Mouse (Mus musculus): ENCODE data around the gene Ugt2b36. TPM values are rescaled to one million over a fixed set of nuclear protein-coding genes. Genes with fewer than 3 reads are reported as not detected.
"Not testable (repeated sequence)": the region's sequence is repeated elsewhere in the genome, so short reads cannot be mapped to it uniquely, and the experiment has no call there.

Ugt2b36 gene
- polyA plus RNA-seq (2014; fragmentation: Nextera tagmentation; extraction: Ambion mirVana), result not detected in 2 replicates

- no peak for DNase-seq (ENCODE audit: low spot score)
- ATAC-seq (replicated peaks; ENCODE audit: insufficient number of reproducible peaks, low FRiP score, low TSS enrichment, low read depth), result no peak
- Histone ChIP-seq H3K9ac (replicated peaks; ENCODE audit: low read length) (no peak within 1 kb of the TSS), H3K4me3 (ENCODE audit: low read depth, low read length) (no peak within 1 kb of the TSS), H3K36me3 (replicated peaks; ENCODE audit: control insufficient read depth, insufficient read depth, low read depth, low read length) (no peaks in the 10 kb centered on the region), H3K27me3 (ENCODE audit: control insufficient read depth, insufficient read depth, low read length) (no peaks in the 10 kb centered on the region), H3K27ac (replicated peaks; ENCODE audit: low read depth, low read length) (no peak within 1 kb of the TSS), H3K4me1 (ENCODE audit: control insufficient read depth, insufficient read depth, low read length) (no peaks in the 10 kb centered on the region), H3K4me2 (ENCODE audit: low read depth, low read length) (no peak within 1 kb of the TSS), H3K9me3 (replicated peaks; ENCODE audit: control insufficient read depth, low read length) (no peaks in the 10 kb centered on the region)
- 87% methylated on average over 1 of the region's 1 CpGs for WGBS
These were observed at the start of gene Ugt2b36 for GRCm38 (mm10) chr5:87092346-87093027. TSS of gene Ugt2b36 (minus strand) at chr5:87092555.

DNA sequence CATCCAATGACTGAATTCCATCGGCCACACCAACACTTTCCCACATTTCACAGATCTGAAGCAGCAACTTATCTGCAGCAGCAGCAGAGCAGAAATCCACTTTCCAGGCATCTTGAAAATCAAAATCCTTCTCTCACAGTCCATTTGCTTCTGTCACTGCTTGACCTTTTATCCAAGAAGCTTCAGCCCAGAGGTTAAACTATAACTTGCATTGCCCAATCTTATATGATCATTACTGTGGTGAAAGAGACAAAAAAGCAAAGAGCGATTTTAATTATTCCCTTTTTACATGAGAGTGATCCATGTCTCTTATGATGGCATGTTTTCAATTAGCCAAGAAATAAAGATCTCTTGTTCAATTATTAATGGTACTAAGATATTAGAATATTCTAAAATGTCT is 47.8 kb upstream of the Ugt2b36 start, which contains the start of gene Ugt2b5:
TSS of gene Ugt2b5 (minus strand) at position 123 of the 400 bp plus-strand sequence.
- H3K4me2 ChIP-seq (ENCODE audit: low read depth, low read length); H3K27ac ChIP-seq (replicated peaks; ENCODE audit: low read depth, low read length); H3K27me3 ChIP-seq (ENCODE audit: control insufficient read depth, insufficient read depth, low read length); H3K36me3 ChIP-seq (replicated peaks; ENCODE audit: control insufficient read depth, insufficient read depth, low read depth, low read length); H3K4me1 ChIP-seq (ENCODE audit: control insufficient read depth, insufficient read depth, low read length); H3K9me3 ChIP-seq (replicated peaks; ENCODE audit: control insufficient read depth, low read length); DNase-seq (ENCODE audit: low spot score); H3K4me3 ChIP-seq (ENCODE audit: low read depth, low read length); H3K9ac ChIP-seq (replicated peaks; ENCODE audit: low read length); ATAC-seq (replicated peaks; ENCODE audit: insufficient number of reproducible peaks, low FRiP score, low TSS enrichment, low read depth): not testable (repeated sequence)
- WGBS, result 100% methylated on average over 1 of the region's 2 CpGs

GRCm38 (mm10) chr5:87103697-87104096 is 11.3 kb upstream of the Ugt2b36 start:
- not testable (repeated sequence) for ATAC-seq (replicated peaks; ENCODE audit: insufficient number of reproducible peaks, low FRiP score, low TSS enrichment, low read depth); H3K9ac ChIP-seq (replicated peaks; ENCODE audit: low read length); H3K4me1 ChIP-seq (ENCODE audit: control insufficient read depth, insufficient read depth, low read length); H3K4me3 ChIP-seq (ENCODE audit: low read depth, low read length); H3K9me3 ChIP-seq (replicated peaks; ENCODE audit: control insufficient read depth, low read length); H3K4me2 ChIP-seq (ENCODE audit: low read depth, low read length); H3K27me3 ChIP-seq (ENCODE audit: control insufficient read depth, insufficient read depth, low read length); H3K27ac ChIP-seq (replicated peaks; ENCODE audit: low read depth, low read length); H3K36me3 ChIP-seq (replicated peaks; ENCODE audit: control insufficient read depth, insufficient read depth, low read depth, low read length); DNase-seq (ENCODE audit: low spot score)
- 91% methylated on average over 1 of the region's 1 CpGs for WGBS

DNA sequence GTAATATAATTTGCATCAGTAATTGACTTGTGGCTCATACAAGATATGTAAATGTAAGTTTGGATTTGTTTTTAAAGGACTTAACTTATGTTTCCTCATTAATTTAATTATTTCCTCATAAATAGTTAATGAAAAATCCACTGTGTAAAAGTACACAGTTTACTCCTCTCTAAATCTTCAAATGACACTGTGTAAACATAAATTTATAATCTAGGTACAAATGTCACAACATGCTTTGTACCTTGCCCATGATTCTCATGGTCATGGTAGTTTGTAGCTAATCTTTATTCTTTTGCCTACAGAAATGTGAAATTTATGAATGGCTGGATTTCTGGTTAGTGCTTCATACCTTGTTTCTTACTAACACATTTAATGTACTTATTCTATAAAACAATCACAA is 1.2 kb downstream of the Ugt2b36 start:
- no peak for DNase-seq (ENCODE audit: low spot score)
- H3K4me2 ChIP-seq (ENCODE audit: low read depth, low read length), result no peak overlapping the region
- no peak overlapping the region for H3K4me3 ChIP-seq (ENCODE audit: low read depth, low read length)
- no peak overlapping the region for H3K27ac ChIP-seq (replicated peaks; ENCODE audit: low read depth, low read length)
- H3K9ac ChIP-seq (replicated peaks; ENCODE audit: low read length), result no peak overlapping the region
- no peaks in the 10 kb centered on the region for H3K27me3 ChIP-seq (ENCODE audit: control insufficient read depth, insufficient read depth, low read length)
- H3K4me1 ChIP-seq (ENCODE audit: control insufficient read depth, insufficient read depth, low read length), result no peaks in the 10 kb centered on the region
- ATAC-seq (replicated peaks; ENCODE audit: insufficient number of reproducible peaks, low FRiP score, low TSS enrichment, low read depth), result no peak
- H3K9me3 ChIP-seq (replicated peaks; ENCODE audit: control insufficient read depth, low read length), result no peaks in the 10 kb centered on the region
- H3K36me3 ChIP-seq (replicated peaks; ENCODE audit: control insufficient read depth, insufficient read depth, low read depth, low read length), result no peaks in the 10 kb centered on the region

DNA sequence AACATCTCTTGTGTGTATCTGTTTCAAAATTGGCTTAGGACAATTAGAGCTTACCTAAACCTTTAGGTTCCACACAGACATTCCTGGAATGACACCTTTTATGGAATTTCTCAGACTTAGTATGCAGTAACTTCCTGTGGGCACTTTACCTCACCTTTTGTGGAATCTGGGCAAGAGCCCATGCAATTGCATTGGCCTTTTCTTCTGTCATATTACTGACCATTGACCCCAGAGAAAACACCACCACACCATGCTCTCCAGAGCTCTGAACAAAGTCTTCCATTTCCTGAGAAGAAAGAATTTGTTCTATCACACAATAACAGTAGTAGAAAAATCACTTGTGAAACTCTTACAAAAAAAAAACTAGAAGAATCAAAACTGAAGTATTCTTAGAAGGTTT is 3.1 kb downstream of the Ugt2b36 start:
- DNase-seq (ENCODE audit: low spot score) (no peak), ATAC-seq (replicated peaks; ENCODE audit: insufficient number of reproducible peaks, low FRiP score, low TSS enrichment, low read depth) (no peak)
- Histone ChIP-seq H3K36me3 (replicated peaks; ENCODE audit: control insufficient read depth, insufficient read depth, low read depth, low read length) (no peaks in the 10 kb centered on the region), H3K27me3 (ENCODE audit: control insufficient read depth, insufficient read depth, low read length) (no peaks in the 10 kb centered on the region), H3K27ac (replicated peaks; ENCODE audit: low read depth, low read length) (no peak overlapping the region), H3K9me3 (replicated peaks; ENCODE audit: control insufficient read depth, low read length) (no peaks in the 10 kb centered on the region), H3K4me2 (ENCODE audit: low read depth, low read length) (no peak overlapping the region), H3K4me1 (ENCODE audit: control insufficient read depth, insufficient read depth, low read length) (no peaks in the 10 kb centered on the region), H3K4me3 (ENCODE audit: low read depth, low read length) (no peak overlapping the region), H3K9ac (replicated peaks; ENCODE audit: low read length) (no peak overlapping the region)

DNA sequence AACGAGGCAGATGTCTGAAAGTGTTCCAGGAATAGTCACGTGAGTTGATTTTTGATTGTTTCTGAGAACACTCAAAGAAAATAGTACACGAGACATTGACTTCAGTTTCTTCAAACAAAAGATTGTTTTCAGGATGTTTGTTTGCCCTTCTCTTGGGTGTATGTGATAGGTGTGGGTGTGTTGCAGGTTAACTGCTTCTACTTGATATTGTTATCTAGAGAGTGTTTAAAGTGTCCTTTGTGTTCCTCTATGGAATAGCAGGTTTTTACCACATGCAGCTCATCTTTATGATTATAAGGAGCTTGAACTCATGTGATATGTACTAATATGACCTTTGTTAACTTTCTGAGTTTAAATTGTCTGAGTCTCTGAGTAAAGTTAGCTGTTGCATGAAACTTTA is 6.1 kb downstream of the Ugt2b36 start:
- Histone ChIP-seq H3K4me3 (ENCODE audit: low read depth, low read length) (no peak overlapping the region), H3K4me1 (ENCODE audit: control insufficient read depth, insufficient read depth, low read length) (no peaks in the 10 kb centered on the region), H3K27ac (replicated peaks; ENCODE audit: low read depth, low read length) (no peak overlapping the region), H3K36me3 (replicated peaks; ENCODE audit: control insufficient read depth, insufficient read depth, low read depth, low read length) (no peaks in the 10 kb centered on the region), H3K4me2 (ENCODE audit: low read depth, low read length) (no peak overlapping the region), H3K9ac (replicated peaks; ENCODE audit: low read length) (no peak overlapping the region), H3K27me3 (ENCODE audit: control insufficient read depth, insufficient read depth, low read length) (no peaks in the 10 kb centered on the region), H3K9me3 (replicated peaks; ENCODE audit: control insufficient read depth, low read length) (no peaks in the 10 kb centered on the region)
- DNase-seq (ENCODE audit: low spot score), result no peak
- ATAC-seq (replicated peaks; ENCODE audit: insufficient number of reproducible peaks, low FRiP score, low TSS enrichment, low read depth), result no peak
- WGBS, result 81% methylated on average over 3 of the region's 3 CpGs

- H3K36me3 ChIP-seq (replicated peaks; ENCODE audit: control insufficient read depth, insufficient read depth, low read depth, low read length), result no peaks in the 10 kb centered on the region
- H3K9ac ChIP-seq (replicated peaks; ENCODE audit: low read length), result no peak overlapping the region
- H3K4me3 ChIP-seq (ENCODE audit: low read depth, low read length), result no peak overlapping the region
- no peak overlapping the region for H3K27ac ChIP-seq (replicated peaks; ENCODE audit: low read depth, low read length)
- WGBS, result 86% methylated on average over 1 of the region's 1 CpGs
- no peak for ATAC-seq (replicated peaks; ENCODE audit: insufficient number of reproducible peaks, low FRiP score, low TSS enrichment, low read depth)
- H3K4me1 ChIP-seq (ENCODE audit: control insufficient read depth, insufficient read depth, low read length), result no peaks in the 10 kb centered on the region
- no peak overlapping the region for H3K4me2 ChIP-seq (ENCODE audit: low read depth, low read length)
- no peaks in the 10 kb centered on the region for H3K9me3 ChIP-seq (replicated peaks; ENCODE audit: control insufficient read depth, low read length)
- no peaks in the 10 kb centered on the region for H3K27me3 ChIP-seq (ENCODE audit: control insufficient read depth, insufficient read depth, low read length)
- DNase-seq (ENCODE audit: low spot score), result no peak
These were observed 61.7 kb downstream of the Ugt2b36 start for GRCm38 (mm10) chr5:87030624-87031023.

DNA sequence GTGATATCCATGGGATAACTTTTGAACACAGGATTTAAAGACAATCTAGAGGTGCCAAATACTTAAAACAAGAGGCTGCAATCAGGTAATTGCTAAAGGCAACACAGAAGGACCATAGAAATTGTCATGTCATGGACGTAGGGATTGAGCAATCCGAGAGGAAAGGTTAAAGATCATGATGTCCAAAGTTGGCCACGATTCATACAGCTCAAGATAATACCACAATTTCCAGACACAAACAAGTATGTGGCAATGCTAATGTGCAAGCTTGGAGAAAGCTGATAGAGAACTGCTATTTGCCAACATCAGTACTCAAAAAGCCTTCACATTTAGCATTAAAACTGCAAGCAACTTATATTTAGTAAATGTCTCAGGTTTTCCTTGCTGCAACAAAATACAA is 65.0 kb downstream of the Ugt2b36 start:
- H3K36me3 ChIP-seq (replicated peaks; ENCODE audit: control insufficient read depth, insufficient read depth, low read depth, low read length), result no peaks in the 10 kb centered on the region
- H3K9me3 ChIP-seq (replicated peaks; ENCODE audit: control insufficient read depth, low read length), result no peaks in the 10 kb centered on the region
- no peaks in the 10 kb centered on the region for H3K27me3 ChIP-seq (ENCODE audit: control insufficient read depth, insufficient read depth, low read length)
- WGBS, result 74% methylated on average over 3 of the region's 3 CpGs
- no peak overlapping the region for H3K4me3 ChIP-seq (ENCODE audit: low read depth, low read length)
- H3K9ac ChIP-seq (replicated peaks; ENCODE audit: low read length), result no peak overlapping the region
- DNase-seq (ENCODE audit: low spot score), result no peak
- H3K4me2 ChIP-seq (ENCODE audit: low read depth, low read length), result no peak overlapping the region
- ATAC-seq (replicated peaks; ENCODE audit: insufficient number of reproducible peaks, low FRiP score, low TSS enrichment, low read depth), result no peak
- H3K4me1 ChIP-seq (ENCODE audit: control insufficient read depth, insufficient read depth, low read length), result no peaks in the 10 kb centered on the region
- H3K27ac ChIP-seq (replicated peaks; ENCODE audit: low read depth, low read length), result no peak overlapping the region
